Mouse (Mus musculus) neural tube, embryonic 11.5 days (tissue): Measurements from ENCODE around the gene Kcp. TPM values are rescaled to one million over a fixed set of nuclear protein-coding genes. Genes with fewer than 3 reads are reported as not detected.

Experiments
- ATAC-seq: fragments of 200-750 bp; cut with Nextera tagmentation; 2 replicates; pipeline ENCODE4 v1.8.0; 2017; ENCODE audit warnings: moderate number of reproducible peaks, mild to moderate bottlenecking, moderate TSS enrichment, moderate library complexity; ENCODE audit not compliant: insufficient read depth, low FRiP score, low TSS enrichment
- DNase-seq: peaks from one replicate; pipeline ENCODE4 v3.0.0-alpha.2; 2015; ENCODE audit warnings: low spot score
- H3K27ac ChIP-seq: fragments of 300-500 bp; sonication (generic); 2 replicates; pipeline ENCODE4 v1.5.1; 2014; ENCODE audit warnings: low read depth, mild to moderate bottlenecking, low read length
- H3K27me3 ChIP-seq: fragments of 300-500 bp; sonication (generic); 2 replicates; pipeline ENCODE4 v1.6.1; 2014; ENCODE audit warnings: mild to moderate bottlenecking, low read length, mixed read lengths; ENCODE audit not compliant: control insufficient read depth, insufficient read depth
- H3K36me3 ChIP-seq: fragments of 300-500 bp; sonication (generic); 2 replicates; pipeline ENCODE4 v1.6.1; 2014; ENCODE audit warnings: mild to moderate bottlenecking, low read length, moderate library complexity, mixed read lengths; ENCODE audit not compliant: control insufficient read depth, insufficient read depth
- H3K4me1 ChIP-seq: fragments of 300-500 bp; sonication (generic); 2 replicates; pipeline ENCODE4 v1.6.1; 2014; ENCODE audit warnings: low read length, mixed read lengths; ENCODE audit not compliant: control insufficient read depth, insufficient read depth
- H3K4me2 ChIP-seq: fragments of 300-500 bp; sonication (generic); 2 replicates; pipeline ENCODE4 v1.6.1; 2014; ENCODE audit warnings: low read depth, mild to moderate bottlenecking, moderate library complexity
- H3K4me3 ChIP-seq: fragments of 300-500 bp; sonication (generic); 2 replicates; pipeline ENCODE4 v1.5.1; 2014; ENCODE audit warnings: low read depth, low read length
- H3K9ac ChIP-seq: fragments of 300-500 bp; sonication (generic); 2 replicates; pipeline ENCODE4 v1.6.1; 2014; ENCODE audit warnings: mild to moderate bottlenecking, low read length
- H3K9me3 ChIP-seq: fragments of 300-500 bp; sonication (generic); 2 replicates; pipeline ENCODE4 v1.6.1; 2016; ENCODE audit warnings: low read length; ENCODE audit not compliant: control insufficient read depth
- WGBS: fragments of 180-500 bp; shearing (Covaris S2); extraction: QIAGEN DNeasy Blood & Tissue Kit; methylation state at CpG from one replicate; pipeline ENCODE4 v1.1.7; 2014; 5-methylcytosine and 5-hydroxymethylcytosine counted together
- polyA plus RNA-seq: library from polyadenylated mRNA; unstranded; fragments of >200 nt; fragmentation: Nextera tagmentation; extraction: Ambion mirVana; gene quantifications from 2 replicates; pipeline ENCODE4 v1.2.1, GENCODE M21; 2014

Gene Kcp
- polyA plus RNA-seq, 1 experiment from 2014 or later: 13.1 TPM

GRCm38 (mm10) chr6:29434911-29435691, 72.7 kb downstream of the Kcp start:
- peak; percentile 15; the same call in 1 of the 2 replicates for ATAC-seq
- 1% methylated on average over 13 of the region's 13 CpGs for WGBS

DNA sequence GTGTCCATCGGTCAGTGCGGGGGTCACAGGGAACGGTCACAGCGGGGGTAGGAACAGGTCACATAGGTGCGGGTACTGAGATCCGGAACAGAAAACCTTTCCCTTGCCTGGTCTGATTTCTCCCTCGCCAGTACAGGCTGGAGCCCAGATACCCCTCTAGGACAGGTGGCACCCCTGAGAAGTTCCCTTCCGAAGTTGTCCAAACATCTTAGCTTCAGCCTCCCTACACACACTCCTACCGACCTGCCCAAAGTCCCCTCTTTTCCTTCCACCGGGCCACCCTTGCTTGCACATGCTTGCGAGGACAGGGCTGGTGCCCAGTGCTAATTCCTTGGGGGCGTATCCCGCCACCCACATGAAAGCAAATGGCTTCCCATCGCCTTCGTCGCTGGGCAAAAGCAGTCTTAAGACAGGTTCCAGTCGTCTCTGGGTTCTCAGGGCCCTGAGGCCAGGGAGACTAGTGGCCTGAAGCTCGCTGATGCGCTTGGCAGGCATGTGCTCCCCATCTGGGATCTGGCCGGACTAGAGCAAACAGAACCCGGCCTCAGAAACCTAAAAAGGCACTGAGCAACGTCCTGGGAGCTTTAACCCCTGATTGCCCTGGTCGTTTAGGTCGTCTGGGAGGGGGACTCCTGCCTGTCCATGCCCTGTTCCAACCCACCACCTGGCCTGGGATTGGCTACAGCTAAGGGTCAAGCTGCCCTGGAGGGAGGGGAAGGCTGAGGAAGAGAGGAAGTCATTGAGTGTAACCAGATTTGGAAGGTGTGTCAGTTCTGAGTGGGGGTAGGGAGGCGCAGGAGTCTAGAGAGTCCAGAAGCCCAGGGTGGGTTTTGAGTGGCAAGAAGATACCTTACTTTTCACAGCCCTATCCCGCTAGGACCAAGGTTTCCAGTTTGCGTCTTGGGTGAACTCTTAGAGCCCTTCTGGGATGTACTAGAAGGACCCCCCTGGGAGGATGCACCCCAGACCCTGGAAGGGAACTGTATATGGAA, 73.7 kb downstream of the Kcp start:
- DNase-seq (peak; percentile 52), ATAC-seq (no peak)
- Histone ChIP-seq H3K9me3 (no peaks in the 10 kb centered on the region), H3K4me3 (peak overlapping the region; percentile 40), H3K9ac (peak overlapping the region; percentile 48; the same call in 1 of the 2 replicates), H3K27me3 (peaks cover 30% of the 10 kb centered on the region), H3K27ac (0 out of 2 replicates have a peak overlapping the region, but pooled peaks have one; percentile 6), H3K4me2 (peak overlapping the region; percentile 62), H3K4me1 (peaks cover 30% of the 10 kb centered on the region), H3K36me3 (no peaks in the 10 kb centered on the region; the same call in 1 of the 2 replicates)
- WGBS: 3% methylated on average over 27 of the region's 27 CpGs

More at GRCm38 (mm10) chr6:29434911-29435691, 72.7 kb downstream of the Kcp start:
- peaks cover 30% of the 10 kb centered on the region for H3K4me1 ChIP-seq
- H3K27me3 ChIP-seq: peaks cover 30% of the 10 kb centered on the region
- peak overlapping the region; percentile 40 for H3K4me3 ChIP-seq
- peak overlapping the region; percentile 62 for H3K4me2 ChIP-seq
- H3K9ac ChIP-seq: peak overlapping the region; percentile 2
- H3K36me3 ChIP-seq: no peaks in the 10 kb centered on the region; the same call in 1 of the 2 replicates
- peak; percentile 64 for DNase-seq
- H3K9me3 ChIP-seq: no peaks in the 10 kb centered on the region
- peak overlapping the region; percentile 6 for H3K27ac ChIP-seq

DNA sequence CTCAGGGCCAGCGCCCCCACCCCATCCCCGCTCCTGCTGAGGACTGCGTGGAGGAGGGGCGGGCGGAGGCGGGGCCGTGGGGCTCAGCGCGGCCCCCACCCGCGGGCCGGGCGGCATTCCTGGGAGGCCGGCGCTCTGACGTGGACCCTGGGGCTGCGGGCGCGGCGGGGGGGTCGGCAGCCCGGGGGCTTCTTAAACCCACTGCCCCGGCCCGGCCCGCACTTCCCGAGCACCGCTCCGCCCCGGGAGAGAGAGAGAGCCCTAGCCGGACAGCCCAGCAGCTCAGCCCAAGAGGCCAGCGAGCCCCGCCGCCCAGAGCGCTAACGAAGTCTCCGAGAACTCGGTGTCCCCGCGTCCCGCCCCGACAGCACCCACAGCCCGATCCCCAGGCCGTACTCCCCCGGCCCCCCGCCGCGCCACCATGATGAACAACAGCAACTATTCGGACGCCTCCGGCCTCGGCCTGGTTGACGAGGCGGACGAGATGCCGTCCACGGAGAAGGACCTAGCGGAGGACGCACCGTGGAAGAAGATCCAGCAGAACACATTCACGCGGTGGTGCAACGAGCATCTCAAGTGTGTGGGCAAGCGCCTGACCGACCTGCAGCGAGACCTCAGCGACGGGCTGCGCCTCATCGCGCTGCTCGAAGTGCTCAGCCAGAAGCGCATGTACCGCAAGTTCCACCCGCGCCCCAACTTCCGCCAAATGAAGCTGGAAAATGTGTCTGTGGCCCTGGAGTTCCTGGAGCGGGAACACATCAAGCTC, 74.5 kb downstream of the Kcp start, which contains the start of gene Flnc:
Gene Flnc, plus strand, starts transcription at position 219 of the 766 bp plus-strand sequence.
- peak within 1 kb of the TSS; percentile 48 for H3K9ac ChIP-seq
- H3K27ac ChIP-seq: no peak within 1 kb of the TSS
- H3K4me1 ChIP-seq: peaks cover 30% of the 10 kb centered on the region
- peak; percentile 53 for DNase-seq
- H3K4me3 ChIP-seq: peak within 1 kb of the TSS; percentile 40
- H3K4me2 ChIP-seq: peak within 1 kb of the TSS; percentile 62
- no peak for ATAC-seq
- no peaks in the 10 kb centered on the region for H3K9me3 ChIP-seq
- peaks cover 30% of the 10 kb centered on the region for H3K27me3 ChIP-seq
- under 1% methylated on average over 72 of the region's 77 CpGs for WGBS
- no peaks in the 10 kb centered on the region for H3K36me3 ChIP-seq

DNA sequence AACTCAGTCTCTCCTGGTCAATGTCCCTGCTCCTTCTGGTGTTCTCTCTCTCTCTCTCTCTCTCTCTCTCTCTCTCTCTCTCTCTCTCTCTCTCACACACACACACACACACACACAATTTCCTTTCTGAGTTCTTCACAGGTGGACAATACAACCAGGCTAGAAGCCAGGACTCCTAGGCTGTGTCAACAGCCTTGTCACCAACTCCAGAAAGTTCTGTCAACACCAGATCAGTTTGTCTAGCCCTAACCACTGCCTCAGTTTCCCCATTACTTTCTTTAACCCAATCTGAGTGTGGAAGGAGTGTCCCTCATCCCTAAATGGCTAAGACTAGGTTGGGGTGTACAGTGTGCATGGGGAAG, 75.1 kb downstream of the Kcp start:
- peaks cover 30% of the 10 kb centered on the region for H3K4me1 ChIP-seq
- DNase-seq (no peak), ATAC-seq (no peak)
- peak overlapping the region; percentile 40 for H3K4me3 ChIP-seq
- peaks cover 30% of the 10 kb centered on the region for H3K27me3 ChIP-seq
- H3K9me3 ChIP-seq: no peaks in the 10 kb centered on the region
- H3K4me2 ChIP-seq: peak overlapping the region; percentile 62
- no peak overlapping the region for H3K27ac ChIP-seq
- H3K36me3 ChIP-seq: no peaks in the 10 kb centered on the region
- H3K9ac ChIP-seq: peak overlapping the region; percentile 48; the same call in 1 of the 2 replicates

GRCm38 (mm10) chr6:29432156-29432555, 75.6 kb downstream of the Kcp start:
- Histone ChIP-seq H3K9me3 (no peaks in the 10 kb centered on the region), H3K4me1 (peaks cover 30% of the 10 kb centered on the region), H3K4me3 (no peak overlapping the region), H3K27ac (no peak overlapping the region), H3K9ac (no peak overlapping the region), H3K27me3 (peaks cover 30% of the 10 kb centered on the region), H3K4me2 (no peak overlapping the region), H3K36me3 (no peaks in the 10 kb centered on the region)
- no peak for ATAC-seq
- DNase-seq: no peak
- WGBS: 47% methylated on average over 3 of the region's 3 CpGs

DNA sequence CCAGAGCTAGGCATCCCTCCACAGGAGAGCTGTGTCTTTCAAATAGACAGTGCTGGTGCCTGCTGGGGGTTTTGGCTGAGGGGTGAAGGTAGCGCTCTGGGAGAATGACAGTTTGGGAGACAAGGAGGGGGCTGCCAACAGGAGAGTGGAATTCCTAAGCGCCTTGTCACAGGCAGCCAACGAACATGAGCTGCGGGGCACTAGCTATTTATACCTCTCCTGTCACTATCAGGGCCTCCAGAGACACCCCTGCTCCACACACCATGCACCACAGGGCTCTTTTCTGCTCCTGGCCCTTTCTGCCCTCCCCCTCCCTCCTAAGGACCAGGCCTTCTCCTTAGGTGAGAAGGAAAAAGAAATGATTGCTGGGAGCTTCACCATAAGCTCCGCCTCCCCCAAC, 76.3 kb downstream of the Kcp start:
- H3K27me3 ChIP-seq: peaks cover 30% of the 10 kb centered on the region
- peaks cover 26% of the 10 kb centered on the region for H3K4me1 ChIP-seq
- no peak overlapping the region for H3K4me2 ChIP-seq
- no peak for DNase-seq
- no peak overlapping the region for H3K9ac ChIP-seq
- no peak for ATAC-seq
- no peaks in the 10 kb centered on the region for H3K36me3 ChIP-seq
- H3K4me3 ChIP-seq: no peak overlapping the region
- no peak overlapping the region for H3K27ac ChIP-seq
- 26% methylated on average over 5 of the region's 5 CpGs for WGBS
- H3K9me3 ChIP-seq: no peaks in the 10 kb centered on the region

DNA sequence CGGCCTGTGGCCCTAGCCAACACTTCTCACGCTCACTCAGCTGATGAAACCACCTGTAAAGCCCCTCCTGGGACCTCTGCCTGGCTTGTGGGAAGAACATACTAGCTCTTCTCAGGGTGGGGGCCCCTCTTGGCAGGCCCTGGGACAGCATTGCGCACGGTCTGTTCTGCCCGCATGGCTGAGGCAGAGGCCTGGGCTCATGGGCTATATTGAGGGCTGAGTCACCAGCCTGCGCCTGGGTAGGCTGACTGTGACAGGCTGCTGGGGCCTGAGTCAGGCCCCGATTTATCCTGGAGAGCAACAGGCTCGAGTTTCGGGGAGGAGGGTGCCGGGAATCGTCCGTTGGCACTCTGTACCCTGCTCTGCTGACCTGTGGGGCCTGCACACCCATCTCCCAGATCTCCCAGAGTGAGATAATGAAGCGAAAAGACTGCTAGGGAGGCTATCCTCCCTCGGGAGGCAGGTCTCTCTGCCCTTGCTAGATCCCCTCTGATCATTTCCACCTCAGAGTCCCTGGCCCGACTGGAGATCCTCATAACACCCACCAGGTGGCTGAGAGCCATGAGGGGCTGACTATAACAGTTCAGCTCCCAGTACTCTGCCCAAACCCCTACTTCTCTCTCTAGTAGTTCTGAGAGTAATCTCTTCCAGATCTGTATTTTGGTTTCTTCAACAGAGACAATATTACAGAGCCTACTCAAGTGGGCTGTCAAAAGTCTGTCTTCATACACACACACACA, 76.9 kb downstream of the Kcp start:
- 0 out of 2 replicates have a peak overlapping the region, but pooled peaks have one; percentile 23 for H3K27ac ChIP-seq
- DNase-seq: no peak
- no peak overlapping the region for H3K4me2 ChIP-seq
- H3K36me3 ChIP-seq: no peaks in the 10 kb centered on the region
- no peaks in the 10 kb centered on the region for H3K9me3 ChIP-seq
- H3K4me1 ChIP-seq: peaks cover 20% of the 10 kb centered on the region
- H3K27me3 ChIP-seq: peaks cover 30% of the 10 kb centered on the region
- 55% methylated on average over 15 of the region's 15 CpGs for WGBS
- no peak overlapping the region for H3K9ac ChIP-seq
- no peak overlapping the region for H3K4me3 ChIP-seq
- ATAC-seq: no peak
